Mouse (Mus musculus): ENCODE results near the gene Ppil6. TPM values are rescaled to one million over a fixed set of nuclear protein-coding genes. Genes with fewer than 3 reads are reported as not detected.
"Not testable (repeated sequence)": the region's sequence is repeated elsewhere in the genome, so short reads cannot be mapped to it uniquely, and the experiment has no call there.

Ppil6 gene
- polyA plus RNA-seq, 1 experiment from 2014 or later, result 4.5 TPM

GRCm38 (mm10) chr10:41488877-41489276 lies 1.4 kb upstream of the Ppil6 start:
- 47% methylated on average over 7 of the region's 7 CpGs for WGBS
- ATAC-seq, result no peak

DNA sequence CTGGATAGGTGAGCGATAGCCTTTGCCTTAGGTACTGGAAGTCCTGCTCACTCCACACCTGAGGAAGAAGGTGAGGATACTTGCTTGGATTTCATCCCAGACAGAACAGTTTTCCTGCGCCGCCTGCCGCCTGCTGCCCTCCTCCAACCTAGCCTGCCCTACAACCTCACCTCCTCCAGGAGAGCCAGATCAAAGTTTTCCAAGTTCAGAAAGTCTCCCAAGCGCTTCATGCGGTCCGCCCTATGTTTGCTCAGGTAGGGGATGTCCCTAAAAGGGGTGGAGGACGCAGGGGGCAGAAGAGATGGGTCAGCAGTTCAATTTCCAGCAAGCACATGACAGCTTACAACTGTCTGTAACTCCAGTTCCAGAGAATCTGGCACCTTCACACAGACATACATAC lies 945 bp upstream of the Ppil6 start:
- Histone ChIP-seq H3K27ac (ENCODE audit: low read depth, low read length) (no peak overlapping the region), H3K27me3 (replicated peaks; ENCODE audit: control insufficient read depth, insufficient read depth, low read length) (no peaks in the 10 kb centered on the region), H3K4me3 (ENCODE audit: low read length) (peak overlapping the region; percentile 83), H3K36me3 (ENCODE audit: control insufficient read depth, insufficient read depth, low read length) (peaks cover 8% of the 10 kb centered on the region; the same call in 1 of the 2 replicates), H3K4me2 (ENCODE audit: low read length) (peak overlapping the region; percentile 98), H3K9ac (ENCODE audit: low read depth, low read length) (peak overlapping the region; percentile 78), H3K4me1 (ENCODE audit: control insufficient read depth, insufficient read depth, low read depth, low read length) (peaks cover 11% of the 10 kb centered on the region), H3K9me3 (ENCODE audit: control insufficient read depth, low read length) (no peaks in the 10 kb centered on the region)
- 38% methylated on average over 8 of the region's 8 CpGs for WGBS
- ATAC-seq, result no peak

More at GRCm38 (mm10) chr10:41488877-41489276, 1.4 kb upstream of the Ppil6 start:
- Histone ChIP-seq H3K9me3 (ENCODE audit: control insufficient read depth, low read length) (no peaks in the 10 kb centered on the region), H3K27me3 (replicated peaks; ENCODE audit: control insufficient read depth, insufficient read depth, low read length) (no peaks in the 10 kb centered on the region), H3K36me3 (ENCODE audit: control insufficient read depth, insufficient read depth, low read length) (peaks cover 8% of the 10 kb centered on the region; the same call in 1 of the 2 replicates), H3K9ac (ENCODE audit: low read depth, low read length) (peak overlapping the region; percentile 78), H3K4me1 (ENCODE audit: control insufficient read depth, insufficient read depth, low read depth, low read length) (peaks cover 11% of the 10 kb centered on the region), H3K4me3 (ENCODE audit: low read length) (peak overlapping the region; percentile 83), H3K4me2 (ENCODE audit: low read length) (peak overlapping the region; percentile 98), H3K27ac (ENCODE audit: low read depth, low read length) (no peak overlapping the region)

DNA sequence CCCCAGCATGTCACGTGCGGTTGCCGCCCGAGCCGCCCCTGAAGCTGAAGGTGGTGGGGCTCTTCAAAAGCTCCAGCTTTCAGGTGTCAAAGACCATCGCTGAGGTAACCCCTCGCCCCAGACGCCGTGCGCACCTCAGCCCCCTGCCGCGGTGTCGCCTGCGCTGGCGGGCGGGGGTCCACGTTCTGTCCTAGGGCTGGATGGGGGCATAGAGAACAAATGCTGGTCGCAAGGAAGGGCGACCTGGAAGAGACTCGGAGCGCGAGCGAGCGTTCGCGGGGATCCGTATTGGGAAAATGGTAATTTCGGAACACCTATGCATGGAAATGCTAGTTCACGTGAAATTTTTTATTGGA lies 257 bp downstream of the Ppil6 start:
- peaks cover 11% of the 10 kb centered on the region for H3K4me1 ChIP-seq (ENCODE audit: control insufficient read depth, insufficient read depth, low read depth, low read length)
- peak overlapping the region; percentile 74; the same call in 1 of the 2 replicates for H3K27ac ChIP-seq (ENCODE audit: low read depth, low read length)
- peaks cover 3% of the 10 kb centered on the region; the same call in 1 of the 2 replicates for H3K36me3 ChIP-seq (ENCODE audit: control insufficient read depth, insufficient read depth, low read length)
- peak overlapping the region; percentile 98 for H3K4me2 ChIP-seq (ENCODE audit: low read length)
- no peaks in the 10 kb centered on the region for H3K9me3 ChIP-seq (ENCODE audit: control insufficient read depth, low read length)
- peak overlapping the region; percentile 83 for H3K4me3 ChIP-seq (ENCODE audit: low read length)
- under 1% methylated on average over 29 of the region's 29 CpGs for WGBS
- no peaks in the 10 kb centered on the region for H3K27me3 ChIP-seq (replicated peaks; ENCODE audit: control insufficient read depth, insufficient read depth, low read length)
- peak overlapping the region; percentile 78 for H3K9ac ChIP-seq (ENCODE audit: low read depth, low read length)
- peak; percentile 75 for ATAC-seq

- no peaks in the 10 kb centered on the region for H3K27me3 ChIP-seq (replicated peaks; ENCODE audit: control insufficient read depth, insufficient read depth, low read length)
- WGBS, result 45% methylated on average over 4 of the region's 4 CpGs
- ATAC-seq, result no peak
- H3K36me3 ChIP-seq (ENCODE audit: control insufficient read depth, insufficient read depth, low read length), result no peaks in the 10 kb centered on the region
- peaks cover 11% of the 10 kb centered on the region for H3K4me1 ChIP-seq (ENCODE audit: control insufficient read depth, insufficient read depth, low read depth, low read length)
- no peak overlapping the region for H3K27ac ChIP-seq (ENCODE audit: low read depth, low read length)
- no peak overlapping the region; the same call in 1 of the 2 replicates for H3K4me3 ChIP-seq (ENCODE audit: low read length)
- H3K9me3 ChIP-seq (ENCODE audit: control insufficient read depth, low read length), result no peaks in the 10 kb centered on the region
- no peak overlapping the region for H3K9ac ChIP-seq (ENCODE audit: low read depth, low read length)
- H3K4me2 ChIP-seq (ENCODE audit: low read length), result peak overlapping the region; percentile 98
Observed at GRCm38 (mm10) chr10:41491111-41491510, 872 bp downstream of the Ppil6 start.

- no peak overlapping the region for H3K4me2 ChIP-seq (ENCODE audit: low read length)
- H3K27ac ChIP-seq (ENCODE audit: low read depth, low read length), result no peak overlapping the region
- ATAC-seq, result peak; percentile 76; the same call in 1 of the 2 replicates
- H3K27me3 ChIP-seq (replicated peaks; ENCODE audit: control insufficient read depth, insufficient read depth, low read length), result no peaks in the 10 kb centered on the region
- H3K36me3 ChIP-seq (ENCODE audit: control insufficient read depth, insufficient read depth, low read length), result no peaks in the 10 kb centered on the region
- no peaks in the 10 kb centered on the region for H3K9me3 ChIP-seq (ENCODE audit: control insufficient read depth, low read length)
- H3K9ac ChIP-seq (ENCODE audit: low read depth, low read length), result no peak overlapping the region
- no peaks in the 10 kb centered on the region for H3K4me1 ChIP-seq (ENCODE audit: control insufficient read depth, insufficient read depth, low read depth, low read length)
- no peak overlapping the region for H3K4me3 ChIP-seq (ENCODE audit: low read length)
- 44% methylated on average over 4 of the region's 4 CpGs for WGBS
Observed at GRCm38 (mm10) chr10:41500941-41501340, 10.7 kb downstream of the Ppil6 start.

DNA sequence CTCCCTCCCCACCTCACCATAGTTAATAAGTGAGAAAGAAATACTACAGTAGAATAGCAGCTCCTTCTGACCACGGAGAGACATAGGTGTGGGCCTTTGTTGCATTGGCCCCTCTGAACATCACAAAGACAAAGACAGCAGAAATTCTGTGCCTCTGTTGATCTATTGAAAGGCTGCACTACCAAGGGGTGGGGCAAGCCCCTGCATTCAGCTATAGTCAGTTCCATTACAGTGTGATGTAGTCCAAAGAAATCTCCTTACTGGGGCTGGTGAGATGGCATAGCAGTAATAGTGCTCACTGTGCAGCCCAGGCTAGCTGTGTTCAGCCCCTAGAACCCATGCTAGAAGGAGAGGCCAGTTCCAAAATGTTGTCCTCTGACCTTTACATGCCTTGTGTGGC lies 14.8 kb downstream of the Ppil6 start:
- no peak overlapping the region; the same call in 1 of the 2 replicates for H3K9ac ChIP-seq (ENCODE audit: low read depth, low read length)
- ATAC-seq, result peak; percentile 61

DNA sequence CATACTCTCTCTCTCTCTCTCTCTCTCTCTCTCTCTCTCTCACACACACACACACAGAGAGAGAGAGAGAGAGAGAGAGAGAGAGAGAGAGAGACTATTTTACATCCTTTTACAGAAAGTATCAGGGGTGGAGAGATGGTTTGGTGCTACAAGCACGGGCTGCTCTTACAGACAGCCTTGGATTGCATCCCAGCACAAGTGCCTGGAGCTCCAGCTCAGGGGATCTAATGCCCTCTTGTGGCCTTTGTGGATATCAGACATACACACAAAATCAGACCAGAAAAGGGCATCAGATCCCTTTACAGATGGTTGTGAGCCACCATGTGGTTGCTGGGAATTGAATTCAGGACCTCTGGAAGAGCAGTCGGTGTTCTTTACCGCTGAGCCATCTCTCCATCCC lies 15.2 kb downstream of the Ppil6 start:
- H3K4me1 ChIP-seq (ENCODE audit: control insufficient read depth, insufficient read depth, low read depth, low read length); H3K27me3 ChIP-seq (replicated peaks; ENCODE audit: control insufficient read depth, insufficient read depth, low read length); H3K4me2 ChIP-seq (ENCODE audit: low read length); H3K27ac ChIP-seq (ENCODE audit: low read depth, low read length); H3K4me3 ChIP-seq (ENCODE audit: low read length); H3K9me3 ChIP-seq (ENCODE audit: control insufficient read depth, low read length); H3K36me3 ChIP-seq (ENCODE audit: control insufficient read depth, insufficient read depth, low read length): not testable (repeated sequence)
- peak; percentile 91 for ATAC-seq
- WGBS, result 6% methylated on average over 3 of the region's 3 CpGs
- peak overlapping the region; percentile 31; the same call in 1 of the 2 replicates for H3K9ac ChIP-seq (ENCODE audit: low read depth, low read length)

More for the DNA sequence above, 14.8 kb downstream of the Ppil6 start:
- Histone ChIP-seq H3K4me2 (ENCODE audit: low read length) (no peak overlapping the region), H3K4me1 (ENCODE audit: control insufficient read depth, insufficient read depth, low read depth, low read length) (no peaks in the 10 kb centered on the region), H3K36me3 (ENCODE audit: control insufficient read depth, insufficient read depth, low read length) (no peaks in the 10 kb centered on the region), H3K27me3 (replicated peaks; ENCODE audit: control insufficient read depth, insufficient read depth, low read length) (no peaks in the 10 kb centered on the region), H3K9me3 (ENCODE audit: control insufficient read depth, low read length) (no peaks in the 10 kb centered on the region), H3K27ac (ENCODE audit: low read depth, low read length) (no peak overlapping the region), H3K4me3 (ENCODE audit: low read length) (no peak overlapping the region)
- 86% methylated on average over 1 of the region's 1 CpGs for WGBS

GRCm38 (mm10) chr10:41509160-41509559 lies 18.9 kb downstream of the Ppil6 start:
- H3K27ac ChIP-seq (ENCODE audit: low read depth, low read length), result no peak overlapping the region

DNA sequence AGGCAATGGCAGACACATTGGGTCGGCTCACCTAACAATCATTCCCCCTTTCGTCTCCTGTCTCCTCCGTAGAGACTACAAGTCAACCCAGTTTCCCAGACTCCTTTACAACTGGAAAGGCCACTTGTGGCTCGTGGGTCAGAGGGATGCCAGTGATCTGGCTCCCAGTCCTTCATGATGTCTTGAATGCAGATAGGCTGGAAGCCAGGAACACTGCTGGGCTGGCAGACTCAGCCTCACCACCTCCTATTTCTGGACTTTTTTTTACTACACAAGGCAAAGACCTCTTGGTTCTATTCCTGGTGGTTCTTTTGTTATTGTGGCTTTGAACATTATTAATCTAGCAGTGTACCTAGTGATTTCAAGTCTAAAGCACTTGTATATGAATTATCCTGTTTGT lies 24.1 kb downstream of the Ppil6 start:
- ATAC-seq, result no peak
- no peaks in the 10 kb centered on the region for H3K9me3 ChIP-seq (ENCODE audit: control insufficient read depth, low read length)
- 83% methylated on average over 4 of the region's 4 CpGs for WGBS

More at GRCm38 (mm10) chr10:41509160-41509559, 18.9 kb downstream of the Ppil6 start:
- H3K9ac ChIP-seq (ENCODE audit: low read depth, low read length), result no peak overlapping the region
- WGBS, result 45% methylated on average over 2 of the region's 2 CpGs
- H3K4me1 ChIP-seq (ENCODE audit: control insufficient read depth, insufficient read depth, low read depth, low read length), result no peaks in the 10 kb centered on the region
- ATAC-seq, result no peak
- no peak overlapping the region for H3K4me3 ChIP-seq (ENCODE audit: low read length)
- H3K27me3 ChIP-seq (replicated peaks; ENCODE audit: control insufficient read depth, insufficient read depth, low read length), result no peaks in the 10 kb centered on the region
- H3K9me3 ChIP-seq (ENCODE audit: control insufficient read depth, low read length), result no peaks in the 10 kb centered on the region
- no peak overlapping the region for H3K4me2 ChIP-seq (ENCODE audit: low read length)
- no peaks in the 10 kb centered on the region for H3K36me3 ChIP-seq (ENCODE audit: control insufficient read depth, insufficient read depth, low read length)

More for the DNA sequence above, 24.1 kb downstream of the Ppil6 start:
- no peaks in the 10 kb centered on the region for H3K36me3 ChIP-seq (ENCODE audit: control insufficient read depth, insufficient read depth, low read length)
- no peak overlapping the region for H3K27ac ChIP-seq (ENCODE audit: low read depth, low read length)
- no peaks in the 10 kb centered on the region for H3K27me3 ChIP-seq (replicated peaks; ENCODE audit: control insufficient read depth, insufficient read depth, low read length)
- H3K4me2 ChIP-seq (ENCODE audit: low read length), result no peak overlapping the region
- no peak overlapping the region for H3K4me3 ChIP-seq (ENCODE audit: low read length)
- peaks cover 5% of the 10 kb centered on the region; the same call in 1 of the 2 replicates for H3K4me1 ChIP-seq (ENCODE audit: control insufficient read depth, insufficient read depth, low read depth, low read length)
- no peak overlapping the region for H3K9ac ChIP-seq (ENCODE audit: low read depth, low read length)

Data from hindbrain, embryonic 16.5 days (tissue).